Mouse (Mus musculus) heart, embryonic 13.5 days (tissue): ENCODE measurements around the gene Cadps2. TPM values are rescaled to one million over a fixed set of nuclear protein-coding genes. Genes with fewer than 3 reads are reported as not detected.

Source experiments
- ATAC-seq: fragments of 200-750 bp; cut with Nextera tagmentation; 2 replicates; pipeline ENCODE4 v1.8.0; 2017; ENCODE audit warnings: moderate TSS enrichment; ENCODE audit not compliant: insufficient number of reproducible peaks, low FRiP score, low TSS enrichment; ENCODE audit errors: extremely low read depth
- H3K27ac ChIP-seq: fragments of 300-500 bp; sonication (generic); replicated peaks from 2 replicates; pipeline ENCODE4 v1.5.1; 2015; ENCODE audit warnings: moderate library complexity, mild to moderate bottlenecking, inconsistent platforms
- H3K27me3 ChIP-seq: fragments of 300-500 bp; sonication (generic); replicated peaks from 2 replicates; pipeline ENCODE4 v1.6.1; 2015; ENCODE audit warnings: mild to moderate bottlenecking, inconsistent platforms
- H3K36me3 ChIP-seq: fragments of 300-500 bp; sonication (generic); 2 replicates; pipeline ENCODE4 v1.6.1; 2015; ENCODE audit warnings: mild to moderate bottlenecking, inconsistent platforms
- H3K4me1 ChIP-seq: fragments of 300-500 bp; sonication (generic); 2 replicates; pipeline ENCODE4 v1.6.1; 2015; ENCODE audit warnings: inconsistent platforms
- H3K4me2 ChIP-seq: fragments of 300-500 bp; sonication (generic); 2 replicates; pipeline ENCODE4 v1.6.1; 2015; ENCODE audit warnings: inconsistent platforms, mild to moderate bottlenecking, moderate library complexity
- H3K4me3 ChIP-seq: fragments of 300-500 bp; sonication (generic); 2 replicates; pipeline ENCODE4 v1.5.1; 2015; ENCODE audit warnings: moderate library complexity, mild to moderate bottlenecking, inconsistent platforms
- H3K9ac ChIP-seq: fragments of 300-500 bp; sonication (generic); 2 replicates; pipeline ENCODE4 v1.6.1; 2015; ENCODE audit warnings: inconsistent platforms, mild to moderate bottlenecking, moderate library complexity
- H3K9me3 ChIP-seq: fragments of 300-500 bp; sonication (generic); 2 replicates; pipeline ENCODE4 v1.6.1; 2016; ENCODE audit warnings: inconsistent platforms
- WGBS: fragments of 180-500 bp; shearing (Covaris S2); methylation state at CpG from one replicate; pipeline ENCODE4 v1.1.7; 2015; ENCODE audit warnings: mixed read lengths; 5-methylcytosine and 5-hydroxymethylcytosine counted together
- polyA plus RNA-seq: library from polyadenylated mRNA; unstranded; fragments of >200 nt; fragmentation: Nextera tagmentation; extraction: Ambion mirVana; gene quantifications from 2 replicates; pipeline ENCODE4 v1.2.1, GENCODE M21; 2015

Cadps2 gene
- polyA plus RNA-seq, 1 experiment from 2014 or later: 0.78 TPM

GRCm38 (mm10) chr6:23250288-23250955 lies 588.8 kb downstream of the Cadps2 start:
- peaks cover 35% of the 10 kb centered on the region for H3K4me1 ChIP-seq
- H3K27ac ChIP-seq: no peak overlapping the region
- no peak overlapping the region for H3K4me2 ChIP-seq
- H3K36me3 ChIP-seq: no peaks in the 10 kb centered on the region
- H3K27me3 ChIP-seq: peaks cover 93% of the 10 kb centered on the region
- no peak overlapping the region for H3K9ac ChIP-seq
- no peak for ATAC-seq
- H3K4me3 ChIP-seq: no peak overlapping the region
- H3K9me3 ChIP-seq: no peaks in the 10 kb centered on the region
- under 1% methylated on average over 22 of the region's 22 CpGs for WGBS

GRCm38 (mm10) chr6:23249616-23250287 lies 589.5 kb downstream of the Cadps2 start:
- 1% methylated on average over 29 of the region's 29 CpGs for WGBS
- peaks cover 35% of the 10 kb centered on the region for H3K4me1 ChIP-seq
- no peak for ATAC-seq
- no peaks in the 10 kb centered on the region for H3K9me3 ChIP-seq
- H3K27ac ChIP-seq: no peak overlapping the region
- H3K4me2 ChIP-seq: peak overlapping the region; percentile 76
- no peaks in the 10 kb centered on the region for H3K36me3 ChIP-seq
- H3K4me3 ChIP-seq: peak overlapping the region; percentile 53
- H3K9ac ChIP-seq: no peak overlapping the region
- H3K27me3 ChIP-seq: peaks cover 93% of the 10 kb centered on the region

DNA sequence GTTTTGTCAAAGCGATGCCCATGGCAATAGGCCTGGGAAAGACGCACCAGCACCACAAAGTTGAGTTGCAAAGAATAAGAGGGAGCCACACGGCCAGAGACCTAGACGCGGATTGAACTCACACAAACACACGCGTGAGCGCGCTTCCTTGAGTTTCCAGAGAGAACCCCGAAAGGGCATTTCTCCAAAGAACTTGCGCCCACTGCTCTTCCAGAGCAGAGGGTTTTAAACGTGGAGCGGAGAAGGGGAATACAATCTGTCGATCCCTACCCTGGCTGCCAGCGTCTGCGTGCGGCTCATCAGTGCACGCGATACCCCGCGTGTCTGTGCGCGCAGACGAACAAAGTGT lies 590.2 kb downstream of the Cadps2 start:
- no peak overlapping the region for H3K27ac ChIP-seq
- H3K9ac ChIP-seq: no peak overlapping the region
- H3K4me2 ChIP-seq: peak overlapping the region; percentile 76
- peaks cover 35% of the 10 kb centered on the region for H3K4me1 ChIP-seq
- H3K27me3 ChIP-seq: peaks cover 93% of the 10 kb centered on the region
- peak overlapping the region; percentile 53 for H3K4me3 ChIP-seq
- no peaks in the 10 kb centered on the region for H3K36me3 ChIP-seq
- no peaks in the 10 kb centered on the region for H3K9me3 ChIP-seq
- no peak for ATAC-seq
- WGBS: under 1% methylated on average over 24 of the region's 24 CpGs

GRCm38 (mm10) chr6:23248313-23249052 lies 590.7 kb downstream of the Cadps2 start, which contains the start of gene Fezf1:
Fezf1 (minus strand) TSS chr6:23248362.
- Histone ChIP-seq H3K4me2 (peak within 1 kb of the TSS; percentile 76), H3K4me3 (peak within 1 kb of the TSS; percentile 53), H3K27me3 (peaks cover 93% of the 10 kb centered on the region), H3K27ac (no peak within 1 kb of the TSS), H3K36me3 (no peaks in the 10 kb centered on the region), H3K9ac (no peak within 1 kb of the TSS), H3K9me3 (no peaks in the 10 kb centered on the region), H3K4me1 (peaks cover 29% of the 10 kb centered on the region)
- no peak for ATAC-seq
- under 1% methylated on average over 31 of the region's 31 CpGs for WGBS

DNA sequence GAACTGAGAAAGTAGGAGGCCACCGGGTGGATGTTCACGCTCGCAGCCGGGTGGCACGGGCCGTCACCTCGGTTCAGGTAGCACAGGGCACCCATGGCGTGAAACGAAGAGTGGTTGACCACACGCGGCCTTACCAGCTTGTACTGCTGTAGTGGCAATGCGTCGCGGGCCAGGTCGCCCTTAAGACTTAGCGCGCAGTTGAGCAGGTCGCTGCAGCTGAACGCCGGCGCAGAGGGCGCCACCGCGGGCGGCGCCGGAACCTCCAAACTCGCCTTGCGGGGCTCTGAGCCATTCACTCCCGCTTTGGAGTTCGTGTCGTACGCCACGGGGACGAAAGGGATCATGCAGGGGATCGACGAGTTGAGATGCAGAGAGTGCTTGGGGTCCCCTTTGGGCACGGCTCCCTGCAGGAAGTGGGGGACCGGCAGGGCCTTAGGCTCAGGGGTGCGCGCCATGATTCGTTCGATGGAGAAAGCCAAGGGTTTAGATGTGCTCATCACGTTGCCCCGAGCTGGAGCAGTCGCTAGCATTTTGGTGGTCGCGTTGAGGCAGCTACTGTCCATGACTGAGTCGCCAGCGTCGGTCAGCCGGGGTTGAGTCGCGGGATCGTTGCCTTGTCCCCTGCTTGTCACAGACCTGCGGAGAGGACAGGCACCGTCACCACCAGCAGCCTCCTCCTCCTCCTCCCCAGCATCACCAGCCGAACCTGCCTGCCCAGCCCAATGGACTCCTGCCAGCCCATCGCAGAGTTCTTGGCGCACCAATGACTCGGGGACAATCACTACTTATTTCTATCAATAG lies 591.5 kb downstream of the Cadps2 start:
- peak; percentile 37; the same call in 1 of the 2 replicates for ATAC-seq
- no peak overlapping the region for H3K27ac ChIP-seq
- WGBS: under 1% methylated on average over 61 of the region's 61 CpGs

DNA sequence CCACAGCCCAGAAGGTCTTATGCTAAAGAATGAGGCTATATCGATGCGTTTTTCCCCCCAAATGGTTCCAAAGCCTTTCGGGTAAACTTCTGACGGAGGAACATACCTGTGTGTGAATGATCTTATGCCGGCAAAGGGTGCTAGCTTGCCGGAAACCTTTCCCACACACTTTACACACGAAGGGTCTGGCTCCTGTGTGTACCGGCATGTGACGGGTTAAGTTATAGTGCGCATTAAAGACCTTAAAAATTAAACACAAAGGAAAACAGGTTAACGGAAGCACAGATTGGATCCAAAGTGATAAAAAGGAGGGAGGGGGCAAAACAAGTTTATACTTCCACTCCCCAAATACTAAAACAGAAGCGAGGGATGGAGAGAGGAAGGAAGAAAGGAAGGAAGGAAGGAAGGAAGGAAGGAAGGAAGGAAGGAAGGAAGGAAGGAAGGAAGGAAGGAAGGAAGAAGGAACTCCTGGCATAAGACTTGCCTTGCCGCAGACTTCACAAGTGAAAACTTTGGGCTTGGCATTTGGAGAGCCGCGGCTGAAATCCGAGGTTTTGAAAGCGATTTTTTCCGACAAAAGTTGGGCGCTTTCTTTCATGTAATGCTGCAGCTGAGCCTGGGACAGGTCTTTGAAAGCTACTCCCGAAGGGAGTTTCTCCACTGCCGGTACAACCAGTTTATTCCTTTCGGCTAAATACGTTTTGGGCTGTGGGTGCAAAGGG lies 592.3 kb downstream of the Cadps2 start:
- peaks cover 93% of the 10 kb centered on the region for H3K27me3 ChIP-seq
- no peaks in the 10 kb centered on the region for H3K9me3 ChIP-seq
- peak overlapping the region; percentile 76 for H3K4me2 ChIP-seq
- no peak for ATAC-seq
- no peak overlapping the region for H3K9ac ChIP-seq
- H3K4me1 ChIP-seq: peaks cover 29% of the 10 kb centered on the region
- 2% methylated on average over 23 of the region's 23 CpGs for WGBS
- no peak overlapping the region for H3K27ac ChIP-seq
- H3K36me3 ChIP-seq: no peaks in the 10 kb centered on the region
- peak overlapping the region; percentile 53 for H3K4me3 ChIP-seq

More for the DNA sequence above, 591.5 kb downstream of the Cadps2 start:
- H3K4me3 ChIP-seq: peak overlapping the region; percentile 53
- H3K27me3 ChIP-seq: peaks cover 93% of the 10 kb centered on the region
- H3K4me1 ChIP-seq: peaks cover 29% of the 10 kb centered on the region
- H3K36me3 ChIP-seq: no peaks in the 10 kb centered on the region
- no peaks in the 10 kb centered on the region for H3K9me3 ChIP-seq
- no peak overlapping the region for H3K9ac ChIP-seq
- peak overlapping the region; percentile 76 for H3K4me2 ChIP-seq

DNA sequence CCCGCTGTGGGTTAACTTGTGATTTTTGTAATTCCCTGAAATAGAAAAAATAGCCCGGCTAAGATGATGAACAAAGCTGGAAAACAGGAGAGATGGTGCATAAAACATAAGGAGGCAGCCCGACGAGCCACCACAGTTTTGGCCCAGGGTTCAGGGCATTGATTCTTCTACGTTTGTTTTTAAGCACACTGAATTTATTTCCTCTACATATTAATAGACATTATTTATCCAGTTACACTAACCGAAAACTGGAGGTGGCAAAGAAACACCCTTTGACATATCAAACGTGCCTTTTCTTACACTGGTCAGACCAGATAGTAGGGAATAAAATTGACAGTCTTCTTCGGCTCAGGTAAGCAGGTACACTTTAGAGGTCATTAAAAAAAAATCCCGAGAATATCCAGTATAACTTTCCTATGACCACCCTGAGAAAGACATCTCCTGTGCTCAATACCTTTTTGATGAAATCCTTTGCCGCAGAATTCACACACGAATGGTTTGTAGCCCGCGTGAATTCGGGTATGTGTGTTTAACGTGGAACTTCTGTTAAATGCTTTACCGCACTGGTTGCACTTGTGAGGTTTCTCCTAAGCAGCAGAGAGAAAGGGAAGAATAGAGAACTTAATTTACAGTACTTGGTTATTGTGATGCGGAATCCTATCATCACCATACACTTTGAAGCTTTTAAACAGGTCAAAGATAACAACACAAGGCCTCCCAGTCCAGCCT lies 593.0 kb downstream of the Cadps2 start:
- no peaks in the 10 kb centered on the region for H3K9me3 ChIP-seq
- no peak overlapping the region for H3K27ac ChIP-seq
- H3K4me1 ChIP-seq: peaks cover 29% of the 10 kb centered on the region
- H3K9ac ChIP-seq: no peak overlapping the region
- no peak overlapping the region for H3K4me2 ChIP-seq
- H3K27me3 ChIP-seq: peaks cover 94% of the 10 kb centered on the region
- no peak overlapping the region for H3K4me3 ChIP-seq
- WGBS: 4% methylated on average over 17 of the region's 17 CpGs
- H3K36me3 ChIP-seq: no peaks in the 10 kb centered on the region
- no peak for ATAC-seq

- ATAC-seq: no peak
These were observed 593.6 kb downstream of the Cadps2 start for GRCm38 (mm10) chr6:23245545-23246011.

DNA sequence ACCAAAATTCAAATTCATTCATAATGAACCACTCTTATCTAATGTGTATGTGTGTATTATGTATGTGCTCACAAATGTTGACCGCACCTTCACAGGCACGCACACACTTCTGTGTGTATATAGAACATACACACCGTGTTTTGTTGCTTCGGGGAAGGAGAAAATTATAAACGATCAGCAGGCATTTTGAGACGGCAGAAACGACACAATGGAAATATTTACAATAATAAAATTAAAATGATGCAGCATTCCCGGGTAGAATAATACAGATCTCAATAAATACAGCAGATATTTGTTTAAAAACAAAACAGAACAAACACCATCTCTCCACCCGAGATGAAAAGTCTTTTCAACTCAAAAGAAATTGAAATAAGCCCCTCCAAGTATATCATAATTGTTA lies 594.1 kb downstream of the Cadps2 start:
- Histone ChIP-seq H3K4me2 (no peak overlapping the region), H3K4me1 (peaks cover 29% of the 10 kb centered on the region), H3K9ac (no peak overlapping the region), H3K36me3 (no peaks in the 10 kb centered on the region), H3K27ac (no peak overlapping the region), H3K4me3 (no peak overlapping the region), H3K27me3 (peaks cover 92% of the 10 kb centered on the region), H3K9me3 (no peaks in the 10 kb centered on the region)
- ATAC-seq: no peak
- 20% methylated on average over 9 of the region's 9 CpGs for WGBS

More at GRCm38 (mm10) chr6:23245545-23246011, 593.6 kb downstream of the Cadps2 start:
- H3K4me3 ChIP-seq: no peak overlapping the region
- no peaks in the 10 kb centered on the region for H3K9me3 ChIP-seq
- no peak overlapping the region for H3K9ac ChIP-seq
- no peak overlapping the region for H3K4me2 ChIP-seq
- WGBS: 3% methylated on average over 23 of the region's 23 CpGs
- no peaks in the 10 kb centered on the region for H3K36me3 ChIP-seq
- peaks cover 29% of the 10 kb centered on the region for H3K4me1 ChIP-seq
- peaks cover 97% of the 10 kb centered on the region for H3K27me3 ChIP-seq
- H3K27ac ChIP-seq: no peak overlapping the region
